Mouse (Mus musculus) neutrophil, adult 65 days (primary cell): ENCODE results near the gene Itgb1bp2. TPM values are rescaled to one million over a fixed set of nuclear protein-coding genes. Genes with fewer than 3 reads are reported as not detected.

ENCODE experiments used
- total RNA-seq: library from RNA; stranded (reverse); gene quantifications from 2 replicates; pipeline ENCODE4 v1.2.4, GENCODE M21; 2023

Gene Itgb1bp2
- 0.29 TPM in 1 of 2 replicates, not detected in the other for total RNA-seq

GRCm38 (mm10) chrX:101448886-101449475, at the start of gene Itgb1bp2:
TSS of gene Itgb1bp2 (plus strand) at chrX:101449088.

GRCm38 (mm10) chrX:101420700-101421095, 28.2 kb upstream of the Itgb1bp2 start, which contains the start of gene Zmym3:
TSS of gene Zmym3 (minus strand) at chrX:101420849.

GRCm38 (mm10) chrX:101429142-101429949, 19.5 kb upstream of the Itgb1bp2 start, which contains the start of gene Nono:
TSS of gene Nono (plus strand) at chrX:101429318.

Other genes starting within 250 kb of the Itgb1bp2 start
- gene Snx12, start 226.5 kb upstream of the Itgb1bp2 start, total RNA-seq = 33.0 and 37.9 TPM in 2 replicates
- gene Foxo4, start 194.6 kb upstream of the Itgb1bp2 start, total RNA-seq = 21.4 and 28.5 TPM in 2 replicates
- gene Gm614, start 185.1 kb upstream of the Itgb1bp2 start, total RNA-seq = 8.1 and 8.9 TPM in 2 replicates
- gene Il2rg, start 180.8 kb upstream of the Itgb1bp2 start, total RNA-seq = 40.3 and 49.8 TPM in 2 replicates
- not detected in 2 replicates for gene Gm20489, start 180.1 kb upstream of the Itgb1bp2 start, total RNA-seq
- gene Med12, start 175.1 kb upstream of the Itgb1bp2 start, total RNA-seq = 56.6 and 59.5 TPM in 2 replicates
- 0.09 TPM in 1 of 2 replicates, not detected in the other for gene Nlgn3, start 149.9 kb upstream of the Itgb1bp2 start, total RNA-seq
- not detected in 2 replicates for gene Gjb1, start 72.7 kb upstream of the Itgb1bp2 start, total RNA-seq
- 11.6 and 21.1 TPM in 2 replicates for gene Zmym3, start 28.2 kb upstream of the Itgb1bp2 start, total RNA-seq
- gene Nono, start 19.8 kb upstream of the Itgb1bp2 start, total RNA-seq = 128 and 131 TPM in 2 replicates
- 28.4 and 42.5 TPM in 2 replicates for gene Taf1, start 83.6 kb downstream of the Itgb1bp2 start, total RNA-seq
- gene Ogt, start 191.0 kb downstream of the Itgb1bp2 start, total RNA-seq = 195 and 273 TPM in 2 replicates